Mouse (Mus musculus) stomach, postnatal 0 days (tissue): ENCODE data around the gene Fam131c.

Experiments used
- CTCF ChIP-seq: IDR thresholded peaks from 2 replicates; pipeline ENCODE4 v1.5.1; 2016; ENCODE audit warnings: antibody characterized with exemption, low read depth, mild to moderate bottlenecking, moderate library complexity
- EP300 ChIP-seq: optimal IDR thresholded peaks from 2 replicates; pipeline ENCODE3; 2016; ENCODE audit warnings: antibody characterized with exemption

DNA sequence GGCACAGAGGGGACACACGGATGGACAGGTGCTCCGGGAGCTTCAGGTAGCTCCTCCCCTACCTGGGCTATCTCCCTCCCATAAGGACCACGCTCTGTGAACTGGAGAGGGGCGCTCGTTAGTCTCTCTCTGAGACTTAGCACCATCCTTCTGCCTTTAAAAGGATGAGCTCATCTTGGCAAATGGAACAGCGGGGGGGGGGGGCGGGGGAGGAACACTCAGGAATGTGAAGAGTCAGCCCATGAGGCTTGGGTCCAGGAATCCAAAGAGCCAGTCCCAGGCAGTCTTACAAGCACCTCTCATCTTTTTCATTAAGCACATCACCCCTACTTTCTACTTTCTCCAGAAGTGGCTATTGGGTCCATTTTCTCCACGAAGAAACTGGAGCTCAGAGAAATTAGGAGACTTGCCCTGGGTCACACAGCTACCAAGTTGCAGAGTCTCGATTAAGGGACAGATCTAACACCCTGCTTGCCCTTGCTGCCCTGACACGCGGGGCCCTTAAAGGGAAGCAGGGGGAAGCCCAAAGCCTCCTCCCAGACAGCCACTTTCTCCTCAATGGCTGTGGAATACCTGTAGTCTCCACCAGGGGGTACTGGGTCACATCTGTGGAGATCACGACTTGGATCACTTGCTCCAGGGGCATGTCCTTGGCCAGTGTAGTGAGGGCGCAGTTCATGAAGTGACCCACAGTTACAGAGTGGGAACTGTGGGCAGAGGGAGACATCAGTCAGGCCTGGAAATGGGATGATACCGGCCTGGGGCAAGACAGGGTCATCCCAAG, 38.7 kb downstream of the Fam131c start:
- peak; percentile 84 for TF ChIP-seq CTCF
- no peak for TF ChIP-seq EP300
